Mouse (Mus musculus) Muller cell, postnatal 12 days (primary cell): ENCODE measurements around the gene Rnps1.
"Not testable (repeated sequence)": the region's sequence is repeated elsewhere in the genome, so short reads cannot be mapped to it uniquely, and the experiment has no call there.

Source experiments
- DNase-seq: peaks from one replicate; pipeline ENCODE4 v3.0.0-alpha.2; 2015; ENCODE audit errors: inconsistent ontology term

The Rnps1 gene

DNA sequence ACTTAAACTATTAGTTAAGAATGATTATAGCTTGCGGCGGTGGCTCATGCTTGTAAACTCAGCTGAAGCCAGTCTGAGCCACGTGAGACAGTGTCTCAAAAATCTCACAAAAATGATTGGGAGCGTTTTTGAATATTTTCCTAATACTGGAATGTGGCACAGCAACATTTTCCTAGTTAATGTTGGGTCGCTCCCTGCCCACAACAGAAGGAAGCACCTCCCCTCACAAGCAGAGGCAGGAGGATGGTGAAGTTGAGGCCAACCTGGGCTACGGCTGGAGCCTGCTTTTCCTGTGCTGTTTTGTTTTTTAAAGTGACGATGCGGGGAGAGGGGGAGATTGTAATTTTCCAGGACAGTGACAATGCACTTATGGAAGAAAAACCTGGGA is 12.8 kb downstream of the Rnps1 start:
- no peak for DNase-seq

DNA sequence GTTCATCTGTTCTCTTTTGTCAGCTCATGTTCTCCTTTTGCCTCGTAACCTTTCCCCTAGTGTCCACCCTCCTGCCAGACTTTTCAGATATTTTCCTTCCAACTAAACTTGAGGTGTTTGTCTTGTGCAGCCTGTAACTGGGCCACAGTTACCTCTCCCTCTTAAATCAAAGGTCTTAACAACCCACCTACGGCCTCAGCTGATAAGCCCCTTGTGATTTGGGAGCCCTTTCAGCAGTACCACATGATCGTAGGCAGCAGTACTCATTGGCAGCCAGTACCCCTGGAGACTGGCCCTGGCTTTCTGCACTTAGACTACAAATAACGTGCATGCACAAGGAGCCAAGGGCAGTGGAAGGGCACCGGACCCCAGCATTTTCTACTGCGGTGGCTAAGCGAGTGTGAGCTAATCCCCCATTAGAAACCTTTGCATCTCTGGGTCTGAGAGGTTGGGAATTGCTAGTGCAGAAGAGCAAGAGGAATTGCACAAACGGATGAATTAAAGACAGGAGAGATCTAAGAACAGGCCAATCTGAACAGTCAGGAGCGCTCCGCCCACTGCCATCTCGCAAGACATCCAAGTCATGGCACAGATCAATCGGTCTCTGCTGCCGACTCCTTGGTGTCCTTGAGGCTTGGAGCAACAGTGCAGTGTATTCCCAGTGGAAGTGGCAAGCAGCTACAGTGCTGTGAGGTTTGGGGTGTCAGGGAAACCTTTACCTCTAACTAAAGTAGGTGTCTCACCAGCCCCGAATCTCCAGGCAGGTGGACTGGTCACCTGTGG is 15.0 kb downstream of the Rnps1 start:
- no peak for DNase-seq

DNA sequence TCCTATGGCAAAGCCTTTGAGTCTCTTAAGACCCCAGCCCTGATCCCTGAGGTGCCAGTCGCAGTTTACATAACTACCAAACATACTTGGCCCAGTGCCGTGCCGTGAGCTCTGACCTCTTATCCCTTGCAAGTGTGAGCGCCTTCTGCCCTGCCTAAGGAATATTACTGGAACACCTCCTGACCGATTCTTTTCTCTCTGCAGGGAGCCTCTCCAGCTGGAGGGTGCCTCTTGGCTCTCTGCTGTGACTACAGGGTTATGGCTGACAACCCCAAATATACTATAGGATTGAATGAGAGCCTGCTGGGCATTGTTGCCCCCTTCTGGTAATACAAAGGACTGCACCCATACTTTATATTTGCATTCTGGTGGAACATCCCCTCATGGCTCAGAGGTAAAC is 22.7 kb downstream of the Rnps1 start:
- DNase-seq: peak; percentile 25

DNA sequence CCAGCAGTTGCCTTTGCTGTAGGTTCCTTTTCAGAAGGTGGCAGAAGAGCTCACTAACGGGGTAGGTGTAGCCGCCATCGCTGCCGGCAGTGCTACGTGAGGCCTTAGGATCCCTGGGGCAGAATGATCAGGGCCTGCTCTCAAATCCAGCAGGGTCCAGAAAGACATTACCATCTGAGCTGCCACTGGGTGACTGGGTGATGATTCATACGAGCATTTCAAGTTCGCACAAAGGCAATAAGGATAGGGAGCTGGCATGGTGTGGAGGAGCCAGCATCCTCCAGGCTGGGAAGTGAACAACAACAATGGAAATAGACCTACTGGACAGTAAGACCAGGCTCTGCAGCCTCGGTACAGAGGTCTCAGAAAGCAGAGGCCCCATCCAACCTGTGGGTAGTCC is 26.0 kb downstream of the Rnps1 start:
- peak; percentile 35 for DNase-seq

DNA sequence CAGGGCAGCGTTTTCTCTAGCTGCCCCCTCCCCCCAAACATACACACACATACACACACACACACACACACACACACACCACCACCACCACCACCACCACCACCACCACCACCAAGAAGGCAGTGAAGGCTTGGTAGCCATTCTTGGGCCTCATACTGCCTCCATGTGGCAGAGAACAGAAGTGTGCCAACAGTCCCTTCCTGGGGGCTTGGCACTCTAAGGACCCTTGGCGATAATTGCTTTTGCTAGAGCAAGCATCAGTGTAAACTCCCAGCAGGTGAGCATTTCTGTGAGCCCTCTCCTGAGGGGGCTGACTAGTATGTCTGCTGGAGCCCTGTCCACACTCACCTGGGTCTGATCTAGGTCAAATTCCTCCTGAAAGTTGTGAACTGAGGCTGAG is 26.8 kb downstream of the Rnps1 start:
- no peak for DNase-seq

DNA sequence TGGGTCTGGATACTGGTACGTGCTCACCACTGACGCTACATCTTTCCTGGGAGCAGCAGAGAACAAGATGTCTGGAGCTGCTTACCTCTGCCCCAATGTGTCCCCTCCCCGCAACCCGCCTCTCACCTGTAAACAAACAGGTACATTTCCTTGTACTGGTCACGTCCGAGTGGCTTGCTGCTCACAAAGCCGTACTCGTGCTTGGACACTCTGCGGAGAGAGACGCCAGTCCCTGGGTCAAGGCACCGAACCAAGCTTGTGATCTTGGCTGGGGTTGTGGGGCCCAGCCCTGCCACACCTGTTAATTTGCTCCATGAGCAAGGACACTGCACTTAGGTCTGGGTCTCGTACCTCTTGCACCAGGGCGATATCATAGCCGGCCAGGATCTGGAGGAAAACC is 27.7 kb downstream of the Rnps1 start:
- DNase-seq: no peak

DNA sequence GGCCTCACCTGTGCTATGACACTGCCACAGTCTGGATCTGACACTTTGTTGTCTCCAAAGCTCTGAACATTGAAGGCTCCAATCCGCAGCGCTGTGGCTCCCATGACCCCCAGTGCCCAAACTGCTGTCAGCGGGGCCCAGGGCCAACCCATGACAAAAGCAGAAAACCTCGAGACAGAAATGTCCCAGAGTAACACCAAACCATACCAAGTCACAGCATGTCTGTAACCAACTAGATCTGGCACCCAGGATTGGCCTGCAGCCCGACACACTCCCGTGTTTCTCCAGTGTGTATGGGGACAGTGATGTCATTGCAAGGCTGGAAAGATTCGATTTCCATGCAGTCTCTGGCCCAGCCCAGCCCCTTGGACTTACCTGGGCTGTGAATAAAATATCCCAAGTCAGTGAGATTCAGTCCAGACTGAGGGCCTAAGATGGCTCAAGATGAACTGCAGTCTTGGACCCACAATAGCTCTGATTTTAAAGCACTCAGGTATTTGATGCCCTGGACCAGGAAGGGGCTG is 28.3 kb downstream of the Rnps1 start, which contains the start of gene Dnase1l2:
Gene Dnase1l2, minus strand, starts transcription at position 474 of the 524 bp plus-strand sequence.
- no peak for DNase-seq

DNA sequence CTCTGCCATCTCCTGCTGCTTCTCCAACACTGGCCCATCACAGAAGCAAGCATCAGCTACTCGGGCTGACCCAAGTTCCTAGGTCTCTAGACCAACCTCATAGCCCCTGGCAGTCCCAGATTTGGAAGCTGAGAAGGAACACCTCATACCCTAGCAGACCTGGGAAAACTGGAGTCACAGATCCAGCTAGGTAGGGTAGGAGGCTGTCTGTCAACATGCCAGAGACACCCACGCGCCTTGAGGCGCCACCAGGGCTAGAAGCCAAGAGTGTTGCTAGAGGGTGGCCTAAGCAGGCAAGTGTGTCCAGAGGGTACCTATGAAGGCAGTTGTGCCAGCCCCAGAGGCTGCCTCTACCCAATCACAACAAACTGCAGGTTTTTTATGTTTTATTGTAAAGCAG is 29.0 kb downstream of the Rnps1 start:
- DNase-seq: no peak

DNA sequence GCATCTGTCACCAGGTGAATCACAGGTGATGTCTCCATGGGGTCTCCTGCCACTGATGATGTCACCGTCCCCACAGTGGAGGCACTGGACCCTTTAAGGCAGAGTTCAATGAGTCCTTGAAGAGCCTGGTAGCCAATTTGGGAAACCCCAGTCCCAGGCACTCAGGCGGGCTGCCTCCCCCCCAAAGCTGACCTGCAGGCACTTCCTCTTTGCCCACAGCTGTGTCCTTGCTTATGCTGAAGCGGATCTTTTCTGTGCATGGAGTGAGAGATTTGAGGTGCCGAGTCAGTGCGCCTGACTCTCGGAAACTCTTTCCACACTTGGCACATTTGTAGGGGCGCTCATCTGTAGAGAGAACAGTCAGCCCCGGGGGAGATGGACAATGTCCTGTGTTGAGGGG is 32.2 kb downstream of the Rnps1 start:
- DNase-seq: no peak

DNA sequence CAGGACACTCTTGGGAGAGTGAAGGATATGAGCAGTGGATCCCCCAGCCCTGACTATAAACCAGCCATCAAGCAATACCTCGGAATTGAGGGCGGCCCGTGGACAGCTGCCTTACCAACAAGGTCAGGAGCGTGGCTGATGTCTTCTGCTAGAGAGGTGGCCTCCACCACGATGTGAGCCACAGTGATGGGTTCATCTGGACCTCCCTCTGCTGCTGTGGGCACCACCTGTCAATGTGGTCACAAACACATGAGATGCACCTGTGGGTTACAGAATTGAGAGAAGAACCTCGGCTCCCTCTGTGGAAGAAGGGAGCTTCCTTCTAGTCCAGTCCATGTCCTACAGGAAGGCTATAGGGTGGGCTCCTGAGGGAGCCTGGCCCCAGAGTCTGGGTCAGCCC is 35.1 kb downstream of the Rnps1 start:
- DNase-seq: no peak

DNA sequence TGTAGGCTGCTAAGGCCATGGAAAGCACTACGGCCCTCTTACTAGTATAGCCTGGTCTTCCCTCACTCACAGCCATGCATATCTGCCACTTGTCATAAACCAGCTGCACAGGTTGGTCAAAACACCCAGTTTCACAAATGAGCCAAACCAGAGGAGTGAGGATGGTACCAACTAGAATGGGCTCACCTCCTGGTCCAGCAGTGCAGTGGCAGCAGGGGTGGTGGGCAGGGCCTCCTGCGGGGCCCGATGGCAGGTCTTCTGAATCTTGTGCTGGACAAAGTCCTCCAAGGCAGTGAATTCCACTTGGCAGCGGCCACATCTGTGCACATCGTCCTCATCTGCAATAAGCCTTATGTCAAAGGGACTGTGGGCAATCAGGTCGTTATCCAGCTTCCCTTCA is 36.9 kb downstream of the Rnps1 start:
- no peak for DNase-seq

DNA sequence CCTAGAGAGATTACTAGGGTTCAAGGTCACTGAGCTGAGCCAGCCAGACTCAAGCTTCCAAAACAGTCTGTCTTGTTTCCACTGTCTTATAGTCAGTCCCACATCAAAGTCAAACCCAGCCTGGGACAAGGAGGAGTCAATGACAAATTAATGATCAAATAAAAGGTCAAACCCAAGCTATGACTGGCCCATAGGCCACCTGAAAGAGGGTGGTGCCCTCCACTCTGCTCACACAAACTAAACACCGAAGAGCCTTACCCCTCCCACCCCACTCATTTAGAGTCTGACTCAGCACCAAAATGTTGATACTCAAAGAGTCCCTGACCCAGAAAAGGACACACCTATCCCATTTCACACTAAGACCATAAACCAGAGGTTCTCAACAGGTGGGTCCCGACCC is 39.0 kb downstream of the Rnps1 start:
- no peak for DNase-seq

DNA sequence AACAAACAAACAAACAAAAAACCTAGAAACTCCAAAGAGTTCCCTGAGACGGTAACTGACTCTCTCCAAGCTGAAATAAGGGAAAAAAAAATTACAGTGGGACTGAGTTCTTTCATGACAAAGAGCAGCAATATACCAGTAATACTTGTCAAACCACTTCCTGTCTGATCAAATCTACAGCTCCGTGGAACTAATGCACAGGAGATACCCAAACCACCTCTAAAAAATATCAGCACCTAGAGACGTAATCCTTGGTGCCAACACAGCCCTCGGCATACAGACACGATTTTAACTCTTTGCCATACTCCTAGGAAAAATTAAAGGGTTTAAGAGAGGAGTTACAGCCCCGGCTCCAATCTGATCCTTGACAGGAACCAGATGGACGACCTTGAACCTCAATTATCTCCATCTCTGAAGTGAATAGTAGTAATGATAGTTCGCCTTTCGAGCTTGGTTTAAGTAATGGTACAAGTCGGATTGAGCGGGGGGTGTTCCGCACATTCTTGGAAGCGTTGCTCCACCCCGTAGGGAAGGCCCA is 39.9 kb downstream of the Rnps1 start:
- no peak for DNase-seq

DNA sequence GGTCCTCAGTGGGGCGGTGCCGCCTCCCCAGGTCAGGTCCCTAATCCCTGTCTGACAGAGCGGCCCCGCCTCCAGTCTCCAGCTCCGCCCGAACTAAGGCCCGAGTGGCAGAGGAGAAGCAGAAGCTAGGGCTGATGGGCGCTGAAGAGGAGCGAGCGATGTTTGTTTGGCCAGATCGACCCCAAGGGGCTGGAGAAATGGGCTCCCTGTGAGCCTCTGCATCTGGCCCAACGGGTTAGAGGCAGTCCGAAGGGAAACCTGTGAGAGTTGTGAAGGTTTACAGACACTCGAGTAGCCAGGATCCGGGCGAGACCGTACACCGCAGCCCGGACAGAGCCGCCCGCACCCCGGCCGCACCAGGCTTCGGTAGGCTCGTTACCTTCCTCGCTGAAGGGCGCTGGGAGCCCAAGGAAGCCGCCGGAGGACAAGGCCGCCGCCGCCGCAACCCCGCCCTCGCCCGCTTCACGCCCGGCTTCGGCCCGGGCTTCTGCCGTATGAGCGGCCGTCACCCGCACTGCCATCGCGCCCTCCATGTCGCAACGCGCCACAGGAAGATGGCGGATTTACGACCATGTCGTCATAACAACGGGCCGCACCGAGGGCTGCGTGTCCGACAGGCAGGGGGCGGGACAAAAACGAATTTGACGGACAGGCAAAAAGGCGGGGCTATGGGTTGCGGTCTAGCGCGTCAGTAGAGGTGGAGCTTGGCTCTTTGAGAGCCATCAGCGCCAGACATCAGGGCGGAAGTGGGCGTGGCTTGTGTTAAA is 40.6 kb downstream of the Rnps1 start:
- peak; percentile 97 for DNase-seq

DNA sequence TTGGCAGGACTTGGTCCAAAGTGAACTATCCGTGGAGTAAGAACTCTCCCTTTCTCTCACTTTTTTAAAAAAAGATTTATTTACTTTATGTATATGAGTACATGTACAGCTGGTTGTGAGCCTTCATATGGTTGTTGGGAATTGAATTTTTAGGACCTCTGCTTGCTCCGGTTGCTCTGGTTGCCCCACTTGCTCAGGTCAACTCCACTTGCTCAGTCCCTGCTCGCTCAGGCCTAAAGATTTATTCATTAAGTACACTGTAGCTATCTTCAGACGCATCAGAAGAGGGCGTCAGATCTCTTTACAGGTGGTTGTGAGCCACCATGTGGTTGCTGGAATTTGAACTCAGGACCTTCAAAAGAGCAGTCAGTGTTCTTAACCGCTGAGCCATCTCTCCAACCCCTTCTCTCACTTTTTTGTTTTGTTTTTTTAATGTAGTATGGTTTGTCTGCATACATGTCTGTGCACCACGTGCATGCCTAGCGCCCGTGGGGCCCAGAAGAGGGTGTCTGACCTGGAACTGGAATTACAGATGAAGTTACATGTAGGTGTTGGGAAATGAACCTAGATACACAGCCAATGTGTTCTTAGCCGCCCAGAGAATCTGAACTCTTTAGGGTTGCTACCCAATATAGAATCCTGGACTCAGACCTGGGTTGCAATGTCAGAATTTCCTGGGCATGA is 41.3 kb downstream of the Rnps1 start:
- not testable (repeated sequence) for DNase-seq

DNA sequence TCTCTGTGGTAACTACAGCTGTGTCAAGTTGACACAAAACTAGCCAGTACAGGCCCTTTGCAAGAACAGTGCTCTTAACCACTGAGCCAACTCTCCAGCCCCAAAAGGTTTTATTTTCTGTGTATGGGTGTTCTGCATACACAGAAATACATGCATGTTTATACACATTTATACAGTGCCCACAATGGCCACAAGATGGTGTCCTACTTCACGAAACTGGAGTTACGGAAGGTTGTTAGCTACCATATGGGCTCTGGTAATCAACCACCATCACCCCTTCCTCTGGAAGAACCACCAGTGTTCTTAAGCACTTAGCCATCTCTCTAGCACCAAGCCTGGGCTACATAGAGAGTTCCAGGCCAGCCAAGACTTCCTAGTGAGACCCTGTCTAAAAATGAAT is 47.2 kb downstream of the Rnps1 start:
- DNase-seq: no peak

DNA sequence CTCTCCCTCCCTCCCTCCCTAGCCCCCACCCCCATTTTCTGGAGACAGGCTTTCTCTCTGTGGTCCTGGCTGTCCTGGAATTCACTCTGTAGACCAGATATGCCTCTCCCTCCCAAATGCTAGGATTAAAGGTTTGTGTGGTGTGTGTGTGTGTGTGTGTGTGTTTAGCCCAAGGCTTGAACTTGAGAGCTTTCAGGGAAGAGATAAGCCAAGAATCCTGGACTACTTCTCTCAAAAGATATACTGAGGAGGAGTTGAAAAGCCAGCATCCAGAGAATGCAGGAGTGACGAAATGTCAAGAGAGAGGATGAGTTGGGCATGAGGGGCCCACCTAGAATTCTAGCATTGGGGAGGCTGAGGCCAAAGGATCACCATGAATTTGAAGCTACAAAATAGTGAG is 48.6 kb downstream of the Rnps1 start:
- DNase-seq: no peak

DNA sequence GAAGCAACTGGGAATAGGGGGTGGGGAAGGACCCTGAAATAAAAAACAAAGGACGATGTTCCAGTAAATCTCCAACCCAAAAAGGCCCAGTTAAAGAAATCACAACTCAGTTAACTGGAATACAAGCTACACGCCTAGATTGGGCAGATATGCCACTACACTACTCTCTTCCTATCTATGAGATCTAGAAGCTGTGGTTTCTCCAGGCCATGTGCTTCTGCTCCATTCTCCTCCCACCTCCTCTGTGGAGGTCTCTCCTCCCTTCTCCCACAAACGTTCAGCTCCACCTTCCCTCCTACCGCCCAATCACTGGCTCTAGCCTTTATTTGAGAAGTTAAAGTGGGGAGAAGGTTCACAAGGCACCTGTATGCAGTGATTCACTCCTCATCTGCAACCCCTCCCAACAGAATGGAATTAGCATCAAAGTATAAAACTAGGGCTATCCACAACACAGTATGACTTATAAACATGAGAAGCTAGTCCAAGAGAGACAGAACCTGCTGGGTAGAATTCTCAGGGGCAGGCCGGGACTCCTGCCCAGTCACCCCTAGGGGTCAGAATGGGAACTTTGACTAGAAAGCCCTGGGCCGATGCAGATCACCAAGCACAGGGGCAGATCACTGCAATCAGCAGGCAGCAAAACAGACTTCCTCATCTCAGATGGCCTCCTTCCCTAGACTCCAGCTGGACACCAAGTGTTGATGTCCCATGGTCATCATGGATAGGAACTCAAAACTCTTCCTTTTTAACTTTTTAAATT is 49.2 kb downstream of the Rnps1 start:
- no peak for DNase-seq

DNA sequence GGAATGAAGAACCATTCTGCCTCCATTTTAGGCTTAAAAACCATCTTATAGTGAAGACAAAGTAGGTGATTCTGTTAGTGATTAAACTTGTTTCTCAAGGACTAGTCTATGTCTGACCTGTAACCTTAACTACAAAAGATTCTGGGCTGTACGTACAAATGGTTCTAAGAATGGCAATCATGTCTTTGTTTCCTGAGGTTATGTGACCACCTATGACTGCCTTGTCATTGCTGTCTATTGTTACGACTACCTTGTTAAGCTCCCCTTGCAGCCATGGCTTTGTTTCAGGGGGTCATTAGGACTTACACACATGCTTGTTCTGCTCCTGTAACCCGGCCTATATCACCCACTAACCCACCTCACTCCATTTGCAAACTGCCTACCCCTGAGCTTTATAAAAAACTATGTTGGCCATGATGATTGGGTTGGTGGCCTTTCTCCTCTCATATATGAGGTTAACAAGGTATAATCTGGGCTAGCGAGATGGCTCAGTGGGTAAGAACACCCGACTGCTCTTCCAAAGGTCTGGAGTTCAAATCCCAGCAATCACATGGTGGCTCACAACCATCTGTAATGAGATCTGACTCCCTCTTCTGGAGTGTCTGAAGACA is 54.4 kb downstream of the Rnps1 start:
- no peak for DNase-seq

DNA sequence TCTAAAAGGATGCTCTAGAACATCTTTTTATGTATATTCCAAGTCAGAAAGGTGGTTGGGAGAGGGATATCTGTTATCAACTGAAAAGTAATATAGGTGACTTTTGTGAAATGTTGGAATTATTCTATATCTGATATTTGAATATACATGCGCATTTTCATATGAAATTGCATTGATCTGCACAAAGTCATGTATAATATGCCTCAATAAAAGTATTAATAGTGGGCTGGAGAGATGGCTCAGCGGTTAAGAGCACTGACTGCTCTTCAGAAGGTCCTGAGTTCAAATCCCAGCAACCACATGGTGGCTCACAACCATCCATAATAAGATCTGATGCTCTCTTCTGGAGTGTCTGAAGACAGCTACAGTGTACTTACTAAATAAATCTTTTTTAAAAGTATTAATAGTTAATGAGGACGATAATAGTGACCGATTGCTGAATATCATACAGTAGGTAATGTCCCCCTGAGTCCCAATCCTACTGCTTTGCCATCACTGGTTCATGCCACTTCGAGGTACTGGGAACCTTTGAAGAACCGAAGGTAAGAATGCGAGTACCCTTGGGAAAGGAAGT is 55.1 kb downstream of the Rnps1 start:
- DNase-seq: no peak
